Mouse (Mus musculus) heart, adult 2 months (tissue): ENCODE results near the gene Gphb5.

Experiments
- CTCF ChIP-seq: fragments of 200-600 bp; IDR thresholded peaks from 2 replicates; pipeline ENCODE4 v1.8.1; 2022; ENCODE audit warnings: antibody characterized with exemption, mild to moderate bottlenecking, moderate library complexity
- EP300 ChIP-seq: fragments of 200-500 bp; IDR thresholded peaks from 2 replicates; pipeline ENCODE4 v1.6.1; 2011; ENCODE audit warnings: low read depth, low read length, control low read depth; ENCODE audit not compliant: insufficient read depth
- POLR2A ChIP-seq: fragments of 200-500 bp; IDR thresholded peaks from 2 replicates; pipeline ENCODE4 v1.6.1; 2011; ENCODE audit warnings: mild to moderate bottlenecking, low read depth, low read length, control low read depth; ENCODE audit not compliant: insufficient read depth

DNA sequence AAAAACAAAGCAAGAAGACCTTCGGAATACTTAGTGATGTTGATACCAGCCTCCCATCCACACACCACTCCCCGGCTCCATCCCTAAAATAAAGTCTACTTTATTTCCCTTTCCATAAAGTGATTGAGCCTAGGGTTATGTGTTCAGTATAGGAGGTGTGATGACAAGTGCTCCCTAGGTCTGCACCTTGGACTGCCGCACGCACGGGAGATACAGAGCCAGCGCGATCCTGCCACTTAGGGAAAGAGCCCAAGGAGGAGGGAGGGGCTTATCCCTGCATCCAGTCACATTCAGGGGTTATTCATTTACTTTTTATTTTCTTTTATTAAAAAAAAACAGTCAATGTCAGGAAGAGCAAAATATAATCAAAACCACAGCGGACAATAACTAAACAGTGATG, 34.0 kb upstream of the Gphb5 start:
- TF ChIP-seq CTCF (no peak), POLR2A (no peak), EP300 (no peak)
